Mouse (Mus musculus) heart, embryonic 14.5 days (tissue): ENCODE measurements around the gene Tmem132b. TPM values are rescaled to one million over a fixed set of nuclear protein-coding genes. Genes with fewer than 3 reads are reported as not detected.

Experiments used
- ATAC-seq: fragments of 200-750 bp; cut with Nextera tagmentation; 2 replicates; pipeline ENCODE4 v1.8.0; 2017; ENCODE audit warnings: low read depth, moderate TSS enrichment; ENCODE audit not compliant: insufficient number of reproducible peaks, insufficient read depth, low FRiP score
- H3K27ac ChIP-seq, 2 experiments: fragments of 200-500 bp in 1 of 2; fragments of 300-500 bp in 1 of 2; sonication (generic) in 1 of 2; replicated peaks in 1 of 2; 2 replicates each; pipeline ENCODE4 v1.5.1; 2012 to 2014; ENCODE audit warnings: low read depth in 2 of 2, low read length in 2 of 2, control low read depth in 1 of 2, mild to moderate bottlenecking in 1 of 2, mixed read lengths in 1 of 2; ENCODE audit not compliant: control insufficient read depth in 1 of 2, insufficient read depth in 1 of 2
- H3K27me3 ChIP-seq: fragments of 300-500 bp; sonication (generic); 2 replicates; pipeline ENCODE4 v1.6.1; 2014; ENCODE audit warnings: mild to moderate bottlenecking, low read length, control low read depth; ENCODE audit not compliant: control insufficient read depth, insufficient read depth
- H3K36me3 ChIP-seq: fragments of 300-500 bp; sonication (generic); 2 replicates; pipeline ENCODE4 v1.6.1; 2014; ENCODE audit warnings: mild to moderate bottlenecking, control low read depth, low read length, mixed read lengths; ENCODE audit not compliant: control insufficient read depth, insufficient read depth
- H3K4me1 ChIP-seq, 2 experiments: fragments of 200-500 bp in 1 of 2; fragments of 300-500 bp in 1 of 2; sonication (generic) in 1 of 2; 2 replicates each; pipeline ENCODE4 v1.6.1; 2012 to 2014; ENCODE audit warnings: low read length in 2 of 2, control low read depth in 1 of 2, mixed read lengths in 1 of 2; ENCODE audit not compliant: control insufficient read depth in 2 of 2, insufficient read depth in 2 of 2
- H3K4me2 ChIP-seq: fragments of 300-500 bp; sonication (generic); 2 replicates; pipeline ENCODE4 v1.6.1; 2014; ENCODE audit warnings: mild to moderate bottlenecking, low read length
- H3K4me3 ChIP-seq, 2 experiments: fragments of 200-500 bp in 1 of 2; fragments of 300-500 bp in 1 of 2; sonication (generic) in 1 of 2; 2 replicates each; pipeline ENCODE4 v1.5.1; 2012 to 2014; ENCODE audit warnings: low read length in 2 of 2, mild to moderate bottlenecking in 2 of 2, control low read depth in 1 of 2, low read depth in 1 of 2, moderate library complexity in 1 of 2; ENCODE audit not compliant: control insufficient read depth in 1 of 2, insufficient read depth in 1 of 2
- H3K9ac ChIP-seq: fragments of 300-500 bp; sonication (generic); 2 replicates; pipeline ENCODE4 v1.6.1; 2014; ENCODE audit warnings: mild to moderate bottlenecking, low read length
- H3K9me3 ChIP-seq: fragments of 300-500 bp; sonication (generic); 2 replicates; pipeline ENCODE4 v1.6.1; 2016; ENCODE audit warnings: low read length, control low read depth; ENCODE audit not compliant: control insufficient read depth
- WGBS: fragments of 180-500 bp; shearing (Covaris S2); extraction: QIAGEN DNeasy Blood & Tissue Kit; methylation state at CpG from one replicate; pipeline ENCODE4 v1.1.7; 2014; 5-methylcytosine and 5-hydroxymethylcytosine counted together
- polyA plus RNA-seq: library from polyadenylated mRNA; unstranded; fragments of >200 nt; fragmentation: Nextera tagmentation; extraction: Ambion mirVana; gene quantifications from 2 replicates; pipeline ENCODE4 v1.2.1, GENCODE M21; 2014

Gene Tmem132b
- polyA plus RNA-seq, 1 experiment from 2014 or later = not detected

DNA sequence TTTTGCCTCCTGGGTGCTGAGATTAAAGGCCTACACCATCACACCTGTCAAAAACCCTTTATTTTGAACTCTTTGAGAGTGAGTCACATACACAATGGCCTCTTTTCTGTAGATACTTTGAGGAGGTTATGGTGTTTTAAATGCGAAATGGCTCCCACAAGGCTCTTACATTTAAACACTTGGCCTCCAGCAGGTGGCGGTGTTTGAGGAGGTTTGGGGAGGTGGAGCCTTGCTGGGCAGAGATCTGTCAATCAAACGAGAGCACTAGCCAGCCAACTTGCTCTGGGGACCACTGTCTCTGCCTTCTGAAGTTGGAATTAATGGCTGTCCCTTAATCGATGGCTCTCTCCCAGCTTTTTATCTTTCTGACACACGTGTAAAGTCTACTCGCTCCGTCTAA, 214.2 kb downstream of the Tmem132b start:
- Histone ChIP-seq H3K4me3 (no peak overlapping the region), H3K9ac (no peak overlapping the region), H3K27me3 (no peaks in the 10 kb centered on the region), H3K27ac (no peak overlapping the region), H3K36me3 (no peaks in the 10 kb centered on the region), H3K4me2 (no peak overlapping the region), H3K9me3 (no peaks in the 10 kb centered on the region; the same call in 1 of the 2 replicates), H3K4me1 (no peaks in the 10 kb centered on the region)
- 54% methylated on average over 7 of the region's 7 CpGs for WGBS
- ATAC-seq = no peak

DNA sequence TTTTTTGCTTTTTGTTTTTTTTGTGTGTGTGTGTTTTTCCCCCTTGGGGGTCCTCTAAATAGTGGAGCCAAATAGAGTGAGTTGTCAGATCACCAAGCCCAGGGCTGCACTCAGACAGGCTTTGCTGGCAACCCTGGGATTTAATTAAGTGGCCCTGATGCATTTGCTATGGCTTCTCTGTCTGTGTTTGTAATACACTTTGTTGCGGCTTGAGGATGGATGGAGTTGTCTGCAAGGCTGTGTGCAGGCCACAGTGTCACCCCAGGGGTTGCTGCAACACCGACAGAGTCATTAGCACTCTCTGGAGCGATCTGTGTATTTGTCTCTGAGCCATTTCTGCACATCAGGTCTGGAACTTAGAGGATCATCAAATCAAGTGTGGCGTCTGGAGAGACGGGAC, 219.9 kb downstream of the Tmem132b start:
- no peak overlapping the region for H3K27ac ChIP-seq
- H3K4me1 ChIP-seq = no peaks in the 10 kb centered on the region

DNA sequence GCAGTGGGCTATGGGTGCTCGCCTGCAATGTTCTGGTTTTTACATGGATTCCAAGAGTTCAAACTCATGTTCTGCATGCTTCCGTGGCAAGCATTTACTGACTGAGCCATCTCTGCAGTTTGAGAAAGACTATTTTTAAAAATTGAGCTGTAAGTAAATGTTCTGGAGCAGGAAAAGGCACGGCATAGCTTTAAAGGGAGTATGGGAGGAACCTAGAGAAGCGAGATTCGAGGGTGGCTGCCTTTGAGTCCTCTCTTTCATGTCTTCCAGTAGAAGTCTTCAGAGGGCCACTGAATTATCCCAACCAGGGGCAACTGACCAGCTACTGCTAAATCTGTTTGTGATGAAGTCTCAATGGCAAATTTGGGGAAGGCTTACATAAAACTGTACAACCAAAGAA, 221.0 kb downstream of the Tmem132b start:
- no peak overlapping the region for H3K9ac ChIP-seq
- no peak for ATAC-seq

More for the DNA sequence above, 219.9 kb downstream of the Tmem132b start:
- H3K4me3 ChIP-seq = no peak overlapping the region
- H3K9me3 ChIP-seq = peaks cover 5% of the 10 kb centered on the region; the same call in 1 of the 2 replicates
- no peak overlapping the region for H3K4me2 ChIP-seq
- H3K9ac ChIP-seq = no peak overlapping the region
- no peaks in the 10 kb centered on the region for H3K36me3 ChIP-seq
- no peaks in the 10 kb centered on the region for H3K27me3 ChIP-seq
- WGBS = 62% methylated on average over 5 of the region's 5 CpGs
- no peak for ATAC-seq

DNA sequence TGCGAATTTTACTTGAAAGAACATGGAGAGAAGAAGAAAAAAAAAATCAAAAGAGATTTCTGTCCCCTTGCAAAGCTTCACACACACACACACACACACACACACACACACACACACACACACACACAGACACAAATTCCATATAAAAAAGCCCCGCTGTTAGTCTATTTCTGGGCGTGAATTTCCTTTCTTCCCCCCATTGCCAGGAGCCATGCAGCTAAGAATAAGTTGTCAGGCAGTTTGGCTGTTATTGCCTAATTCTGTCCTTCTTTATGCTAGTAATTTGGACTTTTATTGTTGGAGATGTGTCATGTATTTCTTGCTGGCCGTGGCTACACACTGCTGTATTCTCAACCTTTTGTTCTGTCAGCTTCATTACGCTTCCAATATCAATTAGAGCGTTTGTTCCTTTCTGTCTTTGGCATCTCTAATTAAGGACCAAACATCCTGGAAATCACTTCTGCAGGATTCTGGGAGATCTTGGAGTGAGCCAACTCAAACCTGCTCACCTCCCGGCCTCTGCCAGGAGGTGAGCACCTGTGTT, 225.5 kb downstream of the Tmem132b start:
- H3K9me3 ChIP-seq = 0 out of 2 replicates have a peak, but pooled peaks cover 8% of the 10 kb centered on the region
- ATAC-seq = no peak
- no peaks in the 10 kb centered on the region for H3K27me3 ChIP-seq
- H3K36me3 ChIP-seq = no peaks in the 10 kb centered on the region
- WGBS = 75% methylated on average over 7 of the region's 7 CpGs
- no peak overlapping the region for H3K9ac ChIP-seq
- no peak overlapping the region for H3K4me3 ChIP-seq
- no peaks in the 10 kb centered on the region for H3K4me1 ChIP-seq
- no peak overlapping the region for H3K27ac ChIP-seq
- H3K4me2 ChIP-seq = no peak overlapping the region

More for the DNA sequence above, 221.0 kb downstream of the Tmem132b start:
- H3K27me3 ChIP-seq = no peaks in the 10 kb centered on the region
- H3K9me3 ChIP-seq = 0 out of 2 replicates have a peak, but pooled peaks cover 5% of the 10 kb centered on the region
- 70% methylated on average over 5 of the region's 5 CpGs for WGBS
- no peak overlapping the region for H3K4me2 ChIP-seq
- H3K4me1 ChIP-seq = no peaks in the 10 kb centered on the region
- H3K27ac ChIP-seq = no peak overlapping the region
- no peaks in the 10 kb centered on the region for H3K36me3 ChIP-seq
- no peak overlapping the region for H3K4me3 ChIP-seq

DNA sequence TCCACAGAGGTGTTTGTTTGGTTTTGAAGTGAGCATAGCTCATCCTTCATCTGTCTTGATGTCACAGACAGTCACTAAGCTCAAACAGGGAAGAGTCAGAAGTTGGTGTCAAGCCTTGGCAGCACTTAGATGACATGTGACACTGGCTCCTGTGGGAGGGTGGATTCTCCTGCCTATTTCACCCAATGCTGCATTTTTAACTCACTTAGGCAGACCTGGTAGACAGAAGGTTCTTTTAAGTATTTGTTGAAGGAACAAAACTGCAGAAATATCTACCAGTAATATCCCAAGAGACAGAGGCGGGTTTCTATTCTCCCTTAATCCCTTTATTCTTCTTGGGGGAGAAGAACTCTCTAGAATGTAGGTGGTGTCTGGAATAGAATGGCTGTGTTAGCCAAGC, 226.9 kb downstream of the Tmem132b start:
- Histone ChIP-seq H3K36me3 (no peaks in the 10 kb centered on the region), H3K4me3 (no peak overlapping the region), H3K4me2 (no peak overlapping the region), H3K27ac (no peak overlapping the region), H3K27me3 (no peaks in the 10 kb centered on the region), H3K9me3 (peaks cover 8% of the 10 kb centered on the region; the same call in 1 of the 2 replicates), H3K9ac (no peak overlapping the region), H3K4me1 (no peaks in the 10 kb centered on the region)
- no peak for ATAC-seq
- 70% methylated on average over 1 of the region's 1 CpGs for WGBS

DNA sequence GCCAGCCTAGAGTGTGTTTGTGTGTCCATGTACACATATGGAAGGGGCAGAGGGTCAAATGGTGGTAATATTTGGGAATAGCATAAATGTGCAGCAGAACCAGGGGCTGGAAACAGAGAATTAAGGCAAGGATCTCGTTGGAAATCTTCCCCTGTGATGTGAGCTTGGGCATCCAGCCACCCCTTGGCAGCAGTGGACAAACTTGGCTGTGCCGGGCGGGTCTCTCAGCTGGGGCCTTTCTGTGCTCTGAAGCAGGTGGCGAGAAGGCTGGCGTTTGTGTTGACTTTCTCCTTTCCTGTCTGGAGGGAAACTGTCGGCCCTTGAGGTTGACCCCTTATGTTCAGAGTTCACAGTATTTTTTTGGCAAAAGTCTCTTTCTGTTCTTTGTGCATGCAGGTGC, 235.4 kb downstream of the Tmem132b start:
- no peak overlapping the region for H3K4me2 ChIP-seq
- H3K36me3 ChIP-seq = no peaks in the 10 kb centered on the region
- H3K4me1 ChIP-seq = no peaks in the 10 kb centered on the region
- no peak for ATAC-seq
- no peak overlapping the region for H3K4me3 ChIP-seq
- no peak overlapping the region for H3K9ac ChIP-seq
- H3K27me3 ChIP-seq = no peaks in the 10 kb centered on the region
- WGBS = 68% methylated on average over 6 of the region's 6 CpGs
- H3K27ac ChIP-seq = no peak overlapping the region
- peaks cover 4% of the 10 kb centered on the region for H3K9me3 ChIP-seq

DNA sequence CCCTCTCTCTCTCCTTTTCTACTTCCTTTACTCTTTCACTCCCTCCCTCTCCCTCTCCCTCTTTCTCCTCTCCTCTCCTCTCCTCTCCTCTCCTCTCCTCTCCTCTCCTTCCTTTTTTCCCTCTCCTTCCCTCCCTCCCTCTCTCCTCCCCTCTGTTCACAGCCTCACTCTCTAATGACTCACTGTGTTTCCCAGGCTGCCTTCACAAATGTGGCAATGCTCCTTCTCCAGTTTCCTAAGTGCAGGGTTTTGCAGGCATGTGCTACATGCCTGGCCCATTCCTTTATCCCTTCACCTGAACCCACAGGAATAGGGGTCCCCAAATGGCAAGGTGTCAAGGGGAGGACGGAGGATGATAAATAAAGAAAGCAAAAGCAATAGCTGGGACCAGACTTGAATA, 236.4 kb downstream of the Tmem132b start:
- H3K4me2 ChIP-seq = no peak overlapping the region
- H3K9me3 ChIP-seq = peaks cover 8% of the 10 kb centered on the region
- H3K9ac ChIP-seq = no peak overlapping the region
- no peak for ATAC-seq
- no peak overlapping the region for H3K4me3 ChIP-seq
- no peak overlapping the region for H3K27ac ChIP-seq
- no peaks in the 10 kb centered on the region for H3K27me3 ChIP-seq
- H3K4me1 ChIP-seq = no peaks in the 10 kb centered on the region
- 67% methylated on average over 1 of the region's 1 CpGs for WGBS
- no peaks in the 10 kb centered on the region for H3K36me3 ChIP-seq

DNA sequence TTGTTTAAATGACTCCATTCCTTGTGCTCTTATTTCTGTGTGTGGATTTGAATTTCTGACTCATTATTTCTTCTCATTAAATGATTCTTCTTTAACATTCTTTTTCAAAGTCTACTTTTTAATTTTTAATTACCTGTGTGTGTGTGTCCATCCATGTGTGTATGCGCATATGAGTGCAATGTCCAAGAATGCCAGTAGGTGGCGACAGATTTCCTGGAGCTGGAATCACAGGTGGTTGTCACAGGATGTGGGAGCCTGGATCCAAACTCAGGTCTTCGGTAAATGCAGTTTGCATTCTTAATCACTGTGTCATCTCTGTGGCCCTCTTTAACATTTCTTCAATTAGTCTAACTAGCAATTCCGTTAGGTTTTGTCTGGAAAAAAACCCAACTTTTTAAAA, 240.7 kb downstream of the Tmem132b start:
- Histone ChIP-seq H3K9ac (no peak overlapping the region), H3K36me3 (no peaks in the 10 kb centered on the region), H3K27me3 (no peaks in the 10 kb centered on the region), H3K4me3 (no peak overlapping the region), H3K4me2 (no peak overlapping the region), H3K4me1 (no peaks in the 10 kb centered on the region), H3K27ac (no peak overlapping the region), H3K9me3 (peaks cover 8% of the 10 kb centered on the region)
- ATAC-seq = no peak
- 88% methylated on average over 4 of the region's 4 CpGs for WGBS
